Mouse (Mus musculus) brain, adult 10 weeks (tissue): ENCODE measurements around the gene Serpina1a. TPM values are rescaled to one million over a fixed set of nuclear protein-coding genes. Genes with fewer than 3 reads are reported as not detected.

Experiments used
- polyA plus RNA-seq: library from polyadenylated mRNA; stranded (reverse); fragments of 350-450 nt; fragmentation: Illumina TruSeq; extraction: RNeasy Lipid Tissue Mini Kit (QIAGEN cat#74804); gene quantifications from one replicate; pipeline ENCODE4 v1.2.3, GENCODE M21; 2015; ENCODE audit warnings: low read depth, low replicate concordance

Serpina1a gene
- 1.1 TPM for polyA plus RNA-seq

GRCm38 (mm10) chr12:103863101-103863974, at the start of gene Serpina1a:
Gene Serpina1a, minus strand, starts transcription at chr12:103863562.

GRCm38 (mm10) chr12:103904837-103905340, 41.5 kb upstream of the Serpina1a start, which contains the start of gene Serpina1c:
Gene Serpina1c, minus strand, starts transcription at chr12:103904887.

GRCm38 (mm10) chr12:103830273-103830672, 33.1 kb downstream of the Serpina1a start, which contains the start of gene Serpina1b:
Gene Serpina1b, minus strand, starts transcription at chr12:103830373.

Other genes starting within 250 kb of the Serpina1a start
- not detected for gene Serpina10, start 232.1 kb downstream of the Serpina1a start, polyA plus RNA-seq
- gene Serpina6, start 206.3 kb downstream of the Serpina1a start, polyA plus RNA-seq = not detected
- gene Serpina16, start 187.4 kb downstream of the Serpina1a start, polyA plus RNA-seq = not detected
- not detected for gene Serpina1f, start 168.0 kb downstream of the Serpina1a start, polyA plus RNA-seq
- 0.71 TPM for gene Serpina1d, start 90.0 kb downstream of the Serpina1a start, polyA plus RNA-seq
- gene Serpina1b, start 33.2 kb downstream of the Serpina1a start, polyA plus RNA-seq = 1.8 TPM
- 1.3 TPM for gene Serpina1c, start 41.3 kb upstream of the Serpina1a start, polyA plus RNA-seq
- gene Serpina1e, start 95.4 kb upstream of the Serpina1a start, polyA plus RNA-seq = not detected
- not detected for gene Serpina11, start 126.4 kb upstream of the Serpina1a start, polyA plus RNA-seq
- gene Serpina9, start 150.2 kb upstream of the Serpina1a start, polyA plus RNA-seq = 8.3 TPM
- gene Serpina12, start 180.9 kb upstream of the Serpina1a start, polyA plus RNA-seq = not detected
- gene Serpina5, start 237.6 kb upstream of the Serpina1a start, polyA plus RNA-seq = not detected
- gene Serpina3a, start 249.2 kb upstream of the Serpina1a start, polyA plus RNA-seq = not detected